Mouse (Mus musculus): Measurements from ENCODE around the gene Rbfox3. TPM values are rescaled to one million over a fixed set of nuclear protein-coding genes. Genes with fewer than 3 reads are reported as not detected.

The Rbfox3 gene
- polyA plus RNA-seq, 1 experiment from 2014 or later = 1.7 TPM

GRCm38 (mm10) chr11:118484169-118484568, 427.2 kb downstream of the Rbfox3 start:
- no peak overlapping the region for H3K27ac ChIP-seq (ENCODE audit: low read depth)
- no peak overlapping the region for H3K9ac ChIP-seq (ENCODE audit: low read length)
- DNase-seq (ENCODE audit: low spot score) (no peak), ATAC-seq (replicated peaks; ENCODE audit: low FRiP score, low TSS enrichment, low read depth) (no peak)
- peaks cover 33% of the 10 kb centered on the region for H3K36me3 ChIP-seq (ENCODE audit: control insufficient read depth, insufficient read depth, low read length)
- H3K27me3 ChIP-seq (replicated peaks; ENCODE audit: control insufficient read depth, insufficient read depth, low read length) = no peaks in the 10 kb centered on the region
- no peaks in the 10 kb centered on the region for H3K9me3 ChIP-seq (ENCODE audit: control insufficient read depth, low read length)
- no peak overlapping the region for H3K4me2 ChIP-seq (ENCODE audit: low read length)
- H3K4me1 ChIP-seq (replicated peaks; ENCODE audit: control insufficient read depth, insufficient read depth, low read length) = no peaks in the 10 kb centered on the region
- WGBS = 79% methylated on average over 8 of the region's 8 CpGs
- no peak overlapping the region for H3K4me3 ChIP-seq (ENCODE audit: low read depth, low read length)

- H3K9me3 ChIP-seq (ENCODE audit: control insufficient read depth, low read length) = no peaks in the 10 kb centered on the region
- H3K4me3 ChIP-seq (ENCODE audit: low read depth, low read length) = no peak overlapping the region
- peaks cover 28% of the 10 kb centered on the region for H3K36me3 ChIP-seq (ENCODE audit: control insufficient read depth, insufficient read depth, low read length)
- no peak for DNase-seq (ENCODE audit: low spot score)
- H3K27ac ChIP-seq (ENCODE audit: low read depth) = no peak overlapping the region
- peaks cover 4% of the 10 kb centered on the region; the same call in 1 of the 2 replicates for H3K4me1 ChIP-seq (replicated peaks; ENCODE audit: control insufficient read depth, insufficient read depth, low read length)
- no peak overlapping the region for H3K4me2 ChIP-seq (ENCODE audit: low read length)
- H3K9ac ChIP-seq (ENCODE audit: low read length) = no peak overlapping the region
- WGBS = 73% methylated on average over 14 of the region's 14 CpGs
- ATAC-seq (replicated peaks; ENCODE audit: low FRiP score, low TSS enrichment, low read depth) = no peak
- H3K27me3 ChIP-seq (replicated peaks; ENCODE audit: control insufficient read depth, insufficient read depth, low read length) = no peaks in the 10 kb centered on the region
These were observed 429.6 kb downstream of the Rbfox3 start for GRCm38 (mm10) chr11:118481751-118482150.

- no peak overlapping the region for H3K4me3 ChIP-seq (ENCODE audit: low read depth, low read length)
- DNase-seq (ENCODE audit: low spot score) = no peak
- H3K4me2 ChIP-seq (ENCODE audit: low read length) = no peak overlapping the region
- H3K36me3 ChIP-seq (ENCODE audit: control insufficient read depth, insufficient read depth, low read length) = peaks cover 27% of the 10 kb centered on the region
- H3K27me3 ChIP-seq (replicated peaks; ENCODE audit: control insufficient read depth, insufficient read depth, low read length) = no peaks in the 10 kb centered on the region
- ATAC-seq (replicated peaks; ENCODE audit: low FRiP score, low TSS enrichment, low read depth) = no peak
- no peak overlapping the region for H3K9ac ChIP-seq (ENCODE audit: low read length)
- H3K4me1 ChIP-seq (replicated peaks; ENCODE audit: control insufficient read depth, insufficient read depth, low read length) = peaks cover 4% of the 10 kb centered on the region; the same call in 1 of the 2 replicates
- WGBS = 83% methylated on average over 11 of the region's 11 CpGs
- H3K9me3 ChIP-seq (ENCODE audit: control insufficient read depth, low read length) = no peaks in the 10 kb centered on the region
- H3K27ac ChIP-seq (ENCODE audit: low read depth) = no peak overlapping the region
These were observed 430.2 kb downstream of the Rbfox3 start for GRCm38 (mm10) chr11:118481231-118481630.

- H3K9me3 ChIP-seq (ENCODE audit: control insufficient read depth, low read length) = no peaks in the 10 kb centered on the region
- H3K4me3 ChIP-seq (ENCODE audit: low read depth, low read length) = no peak overlapping the region
- H3K27ac ChIP-seq (ENCODE audit: low read depth) = no peak overlapping the region
- peaks cover 20% of the 10 kb centered on the region for H3K36me3 ChIP-seq (ENCODE audit: control insufficient read depth, insufficient read depth, low read length)
- WGBS = 80% methylated on average over 12 of the region's 12 CpGs
- no peak for DNase-seq (ENCODE audit: low spot score)
- peaks cover 4% of the 10 kb centered on the region; the same call in 1 of the 2 replicates for H3K4me1 ChIP-seq (replicated peaks; ENCODE audit: control insufficient read depth, insufficient read depth, low read length)
- H3K27me3 ChIP-seq (replicated peaks; ENCODE audit: control insufficient read depth, insufficient read depth, low read length) = no peaks in the 10 kb centered on the region
- H3K9ac ChIP-seq (ENCODE audit: low read length) = no peak overlapping the region
- H3K4me2 ChIP-seq (ENCODE audit: low read length) = no peak overlapping the region
- no peak for ATAC-seq (replicated peaks; ENCODE audit: low FRiP score, low TSS enrichment, low read depth)
These were observed 431.6 kb downstream of the Rbfox3 start for GRCm38 (mm10) chr11:118479776-118480175.

- WGBS = under 1% methylated on average over 57 of the region's 57 CpGs
- no peaks in the 10 kb centered on the region for H3K27me3 ChIP-seq (replicated peaks; ENCODE audit: control insufficient read depth, insufficient read depth, low read length)
- 0 out of 2 replicates have a peak, but pooled peaks cover 3% of the 10 kb centered on the region for H3K36me3 ChIP-seq (ENCODE audit: control insufficient read depth, insufficient read depth, low read length)
- H3K4me1 ChIP-seq (replicated peaks; ENCODE audit: control insufficient read depth, insufficient read depth, low read length) = peaks cover 4% of the 10 kb centered on the region; the same call in 1 of the 2 replicates
- ATAC-seq (replicated peaks; ENCODE audit: low FRiP score, low TSS enrichment, low read depth) = peak; percentile 98
- H3K9ac ChIP-seq (ENCODE audit: low read length) = peak within 1 kb of the TSS; percentile 54
- DNase-seq (ENCODE audit: low spot score) = peak; percentile 93
- peak within 1 kb of the TSS; percentile 72 for H3K4me3 ChIP-seq (ENCODE audit: low read depth, low read length)
- H3K4me2 ChIP-seq (ENCODE audit: low read length) = peak within 1 kb of the TSS; percentile 58
- H3K9me3 ChIP-seq (ENCODE audit: control insufficient read depth, low read length) = no peaks in the 10 kb centered on the region
- peak within 1 kb of the TSS; percentile 43; the same call in 1 of the 2 replicates for H3K27ac ChIP-seq (ENCODE audit: low read depth)
These were observed 434.7 kb downstream of the Rbfox3 start, which contains the start of gene Engase for GRCm38 (mm10) chr11:118476396-118477373. TSS of gene Engase (plus strand) at chr11:118476829.

- DNase-seq (ENCODE audit: low spot score) (no peak), ATAC-seq (replicated peaks; ENCODE audit: low FRiP score, low TSS enrichment, low read depth) (no peak)
- no peak overlapping the region for H3K4me3 ChIP-seq (ENCODE audit: low read depth, low read length)
- H3K36me3 ChIP-seq (ENCODE audit: control insufficient read depth, insufficient read depth, low read length) = no peaks in the 10 kb centered on the region
- WGBS = 64% methylated on average over 7 of the region's 7 CpGs
- no peak overlapping the region for H3K9ac ChIP-seq (ENCODE audit: low read length)
- no peaks in the 10 kb centered on the region for H3K9me3 ChIP-seq (ENCODE audit: control insufficient read depth, low read length)
- peak overlapping the region; percentile 58; the same call in 1 of the 2 replicates for H3K4me2 ChIP-seq (ENCODE audit: low read length)
- H3K27me3 ChIP-seq (replicated peaks; ENCODE audit: control insufficient read depth, insufficient read depth, low read length) = no peaks in the 10 kb centered on the region
- H3K4me1 ChIP-seq (replicated peaks; ENCODE audit: control insufficient read depth, insufficient read depth, low read length) = peaks cover 7% of the 10 kb centered on the region
- peak overlapping the region; percentile 43 for H3K27ac ChIP-seq (ENCODE audit: low read depth)
These were observed 435.8 kb downstream of the Rbfox3 start for GRCm38 (mm10) chr11:118475496-118476083.

- H3K36me3 ChIP-seq (ENCODE audit: control insufficient read depth, insufficient read depth, low read length) = no peaks in the 10 kb centered on the region
- no peak overlapping the region for H3K9ac ChIP-seq (ENCODE audit: low read length)
- peaks cover 13% of the 10 kb centered on the region for H3K4me1 ChIP-seq (replicated peaks; ENCODE audit: control insufficient read depth, insufficient read depth, low read length)
- H3K4me3 ChIP-seq (ENCODE audit: low read depth, low read length) = no peak overlapping the region
- H3K27me3 ChIP-seq (replicated peaks; ENCODE audit: control insufficient read depth, insufficient read depth, low read length) = no peaks in the 10 kb centered on the region
- DNase-seq (ENCODE audit: low spot score) (no peak), ATAC-seq (replicated peaks; ENCODE audit: low FRiP score, low TSS enrichment, low read depth) (no peak)
- 73% methylated on average over 6 of the region's 6 CpGs for WGBS
- no peaks in the 10 kb centered on the region for H3K9me3 ChIP-seq (ENCODE audit: control insufficient read depth, low read length)
- H3K27ac ChIP-seq (ENCODE audit: low read depth) = no peak overlapping the region
- H3K4me2 ChIP-seq (ENCODE audit: low read length) = no peak overlapping the region
These were observed 437.4 kb downstream of the Rbfox3 start for GRCm38 (mm10) chr11:118473842-118474500.

GRCm38 (mm10) chr11:118473161-118473560, 438.2 kb downstream of the Rbfox3 start:
- no peak for ATAC-seq (replicated peaks; ENCODE audit: low FRiP score, low TSS enrichment, low read depth)
- WGBS = 76% methylated on average over 1 of the region's 1 CpGs
- Histone ChIP-seq H3K4me3 (ENCODE audit: low read depth, low read length) (no peak overlapping the region), H3K4me1 (replicated peaks; ENCODE audit: control insufficient read depth, insufficient read depth, low read length) (peaks cover 13% of the 10 kb centered on the region), H3K9me3 (ENCODE audit: control insufficient read depth, low read length) (no peaks in the 10 kb centered on the region), H3K9ac (ENCODE audit: low read length) (no peak overlapping the region), H3K27ac (ENCODE audit: low read depth) (no peak overlapping the region), H3K36me3 (ENCODE audit: control insufficient read depth, insufficient read depth, low read length) (no peaks in the 10 kb centered on the region), H3K27me3 (replicated peaks; ENCODE audit: control insufficient read depth, insufficient read depth, low read length) (no peaks in the 10 kb centered on the region), H3K4me2 (ENCODE audit: low read length) (no peak overlapping the region)
- DNase-seq (ENCODE audit: low spot score) = no peak

Data from intestine, embryonic 14.5 days (tissue).